Mouse (Mus musculus) embryonic facial prominence, embryonic 13.5 days (tissue): ENCODE data around the gene Tnrc18. TPM values are rescaled to one million over a fixed set of nuclear protein-coding genes. Genes with fewer than 3 reads are reported as not detected.

Experiments used
- ATAC-seq: fragments of 200-750 bp; cut with Nextera tagmentation; 2 replicates; pipeline ENCODE4 v1.8.0; 2017; ENCODE audit warnings: low read depth; ENCODE audit not compliant: insufficient number of reproducible peaks, insufficient read depth, low FRiP score, low TSS enrichment
- H3K27ac ChIP-seq: fragments of 300-500 bp; sonication (generic); 2 replicates; pipeline ENCODE4 v1.5.1; 2015; ENCODE audit warnings: moderate library complexity, mild to moderate bottlenecking, inconsistent platforms
- H3K27me3 ChIP-seq: fragments of 300-500 bp; sonication (generic); 2 replicates; pipeline ENCODE4 v1.6.1; 2015; ENCODE audit warnings: mild to moderate bottlenecking, inconsistent platforms
- H3K36me3 ChIP-seq: fragments of 300-500 bp; sonication (generic); 2 replicates; pipeline ENCODE4 v1.6.1; 2015; ENCODE audit warnings: mild to moderate bottlenecking, inconsistent platforms
- H3K4me1 ChIP-seq: fragments of 300-500 bp; sonication (generic); 2 replicates; pipeline ENCODE4 v1.6.1; 2015; ENCODE audit warnings: inconsistent platforms
- H3K4me2 ChIP-seq: fragments of 300-500 bp; sonication (generic); 2 replicates; pipeline ENCODE4 v1.6.1; 2015; ENCODE audit warnings: moderate library complexity, mild to moderate bottlenecking, inconsistent platforms
- H3K4me3 ChIP-seq: fragments of 300-500 bp; sonication (generic); 2 replicates; pipeline ENCODE4 v1.5.1; 2015; ENCODE audit warnings: mild to moderate bottlenecking, inconsistent platforms
- H3K9ac ChIP-seq: fragments of 300-500 bp; sonication (generic); 2 replicates; pipeline ENCODE4 v1.6.1; 2015; ENCODE audit warnings: mild to moderate bottlenecking, inconsistent platforms
- H3K9me3 ChIP-seq: fragments of 300-500 bp; sonication (generic); 2 replicates; pipeline ENCODE4 v1.6.1; 2016; ENCODE audit warnings: inconsistent platforms
- WGBS: fragments of 180-500 bp; shearing (Covaris S2); methylation state at CpG from one replicate; pipeline ENCODE4 v1.1.7; 2015; ENCODE audit warnings: mixed read lengths; 5-methylcytosine and 5-hydroxymethylcytosine counted together
- polyA plus RNA-seq: library from polyadenylated mRNA; unstranded; fragments of >200 nt; fragmentation: Nextera tagmentation; extraction: Ambion mirVana; gene quantifications from 2 replicates; pipeline ENCODE4 v1.2.1, GENCODE M21; 2015

Tnrc18 gene
- polyA plus RNA-seq, 1 experiment from 2014 or later = 55.7 TPM

GRCm38 (mm10) chr5:142814161-142814651 lies 3.3 kb downstream of the Tnrc18 start:
- Histone ChIP-seq H3K36me3 (peaks cover 51% of the 10 kb centered on the region), H3K4me2 (peak overlapping the region; percentile 97), H3K4me3 (peak overlapping the region; percentile 98), H3K27me3 (no peaks in the 10 kb centered on the region), H3K27ac (peak overlapping the region; percentile 100), H3K4me1 (peaks cover 44% of the 10 kb centered on the region), H3K9ac (peak overlapping the region; percentile 100), H3K9me3 (no peaks in the 10 kb centered on the region)
- ATAC-seq = no peak
- whole genome bisulfite sequencing = 0% methylated on average over 22 of the region's 22 CpGs

- no peaks in the 10 kb centered on the region for H3K9me3 ChIP-seq
- H3K27ac ChIP-seq = peak overlapping the region; percentile 100
- H3K27me3 ChIP-seq = no peaks in the 10 kb centered on the region
- ATAC-seq = no peak
- WGBS = under 1% methylated on average over 23 of the region's 23 CpGs
- H3K36me3 ChIP-seq = peaks cover 54% of the 10 kb centered on the region
- H3K4me2 ChIP-seq = peak overlapping the region; percentile 97
- peaks cover 44% of the 10 kb centered on the region for H3K4me1 ChIP-seq
- H3K4me3 ChIP-seq = peak overlapping the region; percentile 98
- H3K9ac ChIP-seq = peak overlapping the region; percentile 100
Observed at GRCm38 (mm10) chr5:142813722-142814111, 3.7 kb downstream of the Tnrc18 start.

GRCm38 (mm10) chr5:142812976-142813721 lies 4.3 kb downstream of the Tnrc18 start:
- H3K4me2 ChIP-seq = peak overlapping the region; percentile 97
- H3K9ac ChIP-seq = peak overlapping the region; percentile 100
- H3K4me1 ChIP-seq = peaks cover 44% of the 10 kb centered on the region
- no peaks in the 10 kb centered on the region for H3K27me3 ChIP-seq
- ATAC-seq = no peak
- H3K36me3 ChIP-seq = peaks cover 56% of the 10 kb centered on the region
- H3K4me3 ChIP-seq = peak overlapping the region; percentile 98
- peak overlapping the region; percentile 100 for H3K27ac ChIP-seq
- H3K9me3 ChIP-seq = no peaks in the 10 kb centered on the region
- 3% methylated on average over 18 of the region's 18 CpGs for WGBS

- ATAC-seq = no peak
- peaks cover 44% of the 10 kb centered on the region for H3K4me1 ChIP-seq
- no peaks in the 10 kb centered on the region for H3K9me3 ChIP-seq
- H3K36me3 ChIP-seq = peaks cover 62% of the 10 kb centered on the region
- H3K27me3 ChIP-seq = no peaks in the 10 kb centered on the region
- H3K4me2 ChIP-seq = peak overlapping the region; percentile 97
- H3K4me3 ChIP-seq = peak overlapping the region; percentile 98
- H3K9ac ChIP-seq = peak overlapping the region; percentile 100
- WGBS = 5% methylated on average over 8 of the region's 8 CpGs
- H3K27ac ChIP-seq = peak overlapping the region; percentile 100; the same call in 1 of the 2 replicates
Observed at GRCm38 (mm10) chr5:142812621-142812975, 4.9 kb downstream of the Tnrc18 start.

- peaks cover 68% of the 10 kb centered on the region for H3K36me3 ChIP-seq
- H3K27me3 ChIP-seq = no peaks in the 10 kb centered on the region
Observed at GRCm38 (mm10) chr5:142811870-142812443, 5.5 kb downstream of the Tnrc18 start.

GRCm38 (mm10) chr5:142810710-142811599 lies 6.5 kb downstream of the Tnrc18 start:
- Histone ChIP-seq H3K4me3 (peak overlapping the region; percentile 98), H3K9me3 (no peaks in the 10 kb centered on the region), H3K9ac (peak overlapping the region; percentile 100), H3K4me1 (peaks cover 52% of the 10 kb centered on the region), H3K27ac (peak overlapping the region; percentile 100), H3K36me3 (peaks cover 78% of the 10 kb centered on the region), H3K4me2 (peak overlapping the region; percentile 97), H3K27me3 (no peaks in the 10 kb centered on the region)
- WGBS = 12% methylated on average over 20 of the region's 20 CpGs
- ATAC-seq = no peak

More at GRCm38 (mm10) chr5:142811870-142812443, 5.5 kb downstream of the Tnrc18 start:
- Histone ChIP-seq H3K9ac (peak overlapping the region; percentile 100), H3K27ac (peak overlapping the region; percentile 100), H3K4me3 (peak overlapping the region; percentile 98), H3K9me3 (no peaks in the 10 kb centered on the region), H3K4me1 (peaks cover 44% of the 10 kb centered on the region), H3K4me2 (peak overlapping the region; percentile 97)
- WGBS = 26% methylated on average over 8 of the region's 8 CpGs
- ATAC-seq = no peak

- Histone ChIP-seq H3K27me3 (no peaks in the 10 kb centered on the region), H3K4me1 (peaks cover 63% of the 10 kb centered on the region), H3K4me3 (no peak overlapping the region), H3K36me3 (peaks cover 66% of the 10 kb centered on the region), H3K27ac (peak overlapping the region; percentile 22; the same call in 1 of the 2 replicates), H3K9me3 (no peaks in the 10 kb centered on the region), H3K9ac (no peak overlapping the region), H3K4me2 (no peak overlapping the region)
- 71% methylated on average over 7 of the region's 7 CpGs for WGBS
- no peak for ATAC-seq
Observed at GRCm38 (mm10) chr5:142807661-142808060, 9.8 kb downstream of the Tnrc18 start.

- ATAC-seq = no peak
- no peaks in the 10 kb centered on the region for H3K27me3 ChIP-seq
- no peak overlapping the region for H3K4me3 ChIP-seq
- H3K36me3 ChIP-seq = peaks cover 53% of the 10 kb centered on the region
- H3K4me2 ChIP-seq = no peak overlapping the region
- no peak overlapping the region for H3K27ac ChIP-seq
- 89% methylated on average over 1 of the region's 1 CpGs for WGBS
- H3K4me1 ChIP-seq = peaks cover 65% of the 10 kb centered on the region
- no peak overlapping the region for H3K9ac ChIP-seq
- no peaks in the 10 kb centered on the region for H3K9me3 ChIP-seq
Observed at GRCm38 (mm10) chr5:142803746-142804145, 13.7 kb downstream of the Tnrc18 start.

- H3K4me1 ChIP-seq = peaks cover 71% of the 10 kb centered on the region
- H3K9me3 ChIP-seq = no peaks in the 10 kb centered on the region
- no peak overlapping the region for H3K4me3 ChIP-seq
- H3K9ac ChIP-seq = no peak overlapping the region
- WGBS = 70% methylated on average over 4 of the region's 4 CpGs
- no peaks in the 10 kb centered on the region for H3K27me3 ChIP-seq
- H3K27ac ChIP-seq = 0 out of 2 replicates have a peak overlapping the region, but pooled peaks have one; percentile 16
- H3K4me2 ChIP-seq = peak overlapping the region; percentile 22; the same call in 1 of the 2 replicates
- ATAC-seq = no peak
- H3K36me3 ChIP-seq = peaks cover 49% of the 10 kb centered on the region
Observed at GRCm38 (mm10) chr5:142802884-142803283, 14.6 kb downstream of the Tnrc18 start.

GRCm38 (mm10) chr5:142801977-142802376 lies 15.5 kb downstream of the Tnrc18 start:
- 0 out of 2 replicates have a peak overlapping the region, but pooled peaks have one; percentile 24 for H3K27ac ChIP-seq
- peaks cover 80% of the 10 kb centered on the region for H3K4me1 ChIP-seq
- no peak for ATAC-seq
- no peaks in the 10 kb centered on the region for H3K27me3 ChIP-seq
- H3K4me2 ChIP-seq = no peak overlapping the region
- 45% methylated on average over 2 of the region's 2 CpGs for WGBS
- peaks cover 39% of the 10 kb centered on the region for H3K36me3 ChIP-seq
- H3K9ac ChIP-seq = 0 out of 2 replicates have a peak overlapping the region, but pooled peaks have one; percentile 22
- H3K9me3 ChIP-seq = no peaks in the 10 kb centered on the region
- no peak overlapping the region for H3K4me3 ChIP-seq

- 32% methylated on average over 6 of the region's 6 CpGs for WGBS
- H3K36me3 ChIP-seq = peaks cover 39% of the 10 kb centered on the region
- no peak for ATAC-seq
- no peak overlapping the region for H3K27ac ChIP-seq
- H3K9ac ChIP-seq = 0 out of 2 replicates have a peak overlapping the region, but pooled peaks have one; percentile 2
- H3K4me1 ChIP-seq = peaks cover 77% of the 10 kb centered on the region
- H3K4me3 ChIP-seq = no peak overlapping the region
- H3K9me3 ChIP-seq = no peaks in the 10 kb centered on the region
- H3K27me3 ChIP-seq = no peaks in the 10 kb centered on the region
- 0 out of 2 replicates have a peak overlapping the region, but pooled peaks have one; percentile 1 for H3K4me2 ChIP-seq
Observed at GRCm38 (mm10) chr5:142800656-142801055, 16.8 kb downstream of the Tnrc18 start.
